Mouse (Mus musculus): ENCODE measurements around the gene Pdia5. TPM values are rescaled to one million over a fixed set of nuclear protein-coding genes. Genes with fewer than 3 reads are reported as not detected.

Pdia5 gene
- polyA plus RNA-seq, 1 experiment from 2014 or later, result 18.4 TPM

DNA sequence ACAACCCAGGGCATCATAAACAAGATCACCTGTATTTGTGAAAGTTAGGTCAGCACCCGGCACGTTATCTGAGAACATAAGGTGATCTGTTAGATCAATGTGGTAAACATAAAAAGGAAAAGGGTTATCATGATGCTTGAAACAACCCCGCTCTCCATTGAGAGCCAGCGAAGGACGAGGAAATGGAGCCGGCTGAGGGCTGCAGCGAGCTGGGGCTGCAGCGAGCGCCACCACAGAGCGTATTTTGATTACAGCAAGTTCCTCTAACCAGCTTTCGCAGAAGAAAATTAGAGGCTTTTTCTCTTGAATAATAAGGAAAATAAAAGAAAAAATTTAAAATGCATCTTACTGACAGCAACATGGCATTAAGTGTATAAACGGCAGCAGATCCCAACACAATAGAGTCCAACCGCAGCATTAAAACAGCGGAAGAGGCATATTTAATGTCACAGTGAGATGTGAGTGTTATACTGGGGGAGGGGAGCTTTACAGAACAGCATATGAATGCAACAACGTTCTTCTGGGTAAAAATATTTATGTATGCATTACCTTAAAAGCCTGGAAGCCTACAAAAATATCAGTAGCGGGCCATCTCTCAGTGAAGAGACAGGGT, 40.5 kb downstream of the Pdia5 start:
- no peak for TF ChIP-seq CTCF (IDR thresholded peaks at IDR 0.05; ENCODE audit: low read depth)
- Histone ChIP-seq H3K9me3 (ENCODE audit: low read depth, low read length) (no peaks in the 10 kb centered on the region), H3K27me3 (ENCODE audit: insufficient read depth, low read length) (no peaks in the 10 kb centered on the region), H3K9ac (no peak overlapping the region), H3K27ac (ENCODE audit: low read depth) (no peak overlapping the region), H3K4me2 (no peak overlapping the region), H3K4me1 (ENCODE audit: insufficient read depth) (no peaks in the 10 kb centered on the region), H3K4me3 (ENCODE audit: low read depth, low read length) (no peak overlapping the region), H3K36me3 (ENCODE audit: insufficient read depth) (peaks cover 21% of the 10 kb centered on the region)
- ATAC-seq (ENCODE audit: insufficient read depth) (no peak), DNase-seq (no peak)
- 89% methylated on average over 16 of the region's 16 CpGs for WGBS

DNA sequence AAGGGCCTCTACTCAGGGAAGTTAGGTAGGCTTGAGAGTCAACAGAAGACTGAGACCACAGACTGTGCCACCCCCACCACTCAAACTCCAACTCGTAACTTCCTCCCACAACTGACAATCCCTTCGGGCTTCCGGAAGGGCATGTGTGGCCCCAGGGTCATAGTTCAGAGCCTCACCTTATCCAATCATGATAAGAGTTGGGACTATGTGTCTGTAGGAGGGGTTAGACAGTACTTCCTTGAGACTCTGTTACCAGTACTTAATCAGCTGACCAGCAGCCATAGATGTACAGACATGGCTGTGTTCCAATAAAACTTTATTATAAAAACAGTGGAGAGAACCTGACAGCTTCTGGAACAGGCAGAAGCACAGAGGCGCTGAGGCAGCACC, 48.7 kb downstream of the Pdia5 start:
- DNase-seq, result no peak
- 0 out of 2 replicates have a peak, but pooled peaks cover 13% of the 10 kb centered on the region for H3K36me3 ChIP-seq (ENCODE audit: insufficient read depth)
- TF ChIP-seq CTCF (IDR thresholded peaks at IDR 0.05; ENCODE audit: low read depth), result no peak
- H3K4me1 ChIP-seq (ENCODE audit: insufficient read depth), result no peaks in the 10 kb centered on the region
- WGBS, result 82% methylated on average over 4 of the region's 4 CpGs
- no peak for ATAC-seq (ENCODE audit: insufficient read depth)
- no peak overlapping the region for H3K4me3 ChIP-seq (ENCODE audit: low read depth, low read length)
- H3K9me3 ChIP-seq (ENCODE audit: low read depth, low read length), result no peaks in the 10 kb centered on the region
- no peak overlapping the region for H3K4me2 ChIP-seq
- no peaks in the 10 kb centered on the region for H3K27me3 ChIP-seq (ENCODE audit: insufficient read depth, low read length)
- no peak overlapping the region for H3K27ac ChIP-seq (ENCODE audit: low read depth)
- H3K9ac ChIP-seq, result no peak overlapping the region

DNA sequence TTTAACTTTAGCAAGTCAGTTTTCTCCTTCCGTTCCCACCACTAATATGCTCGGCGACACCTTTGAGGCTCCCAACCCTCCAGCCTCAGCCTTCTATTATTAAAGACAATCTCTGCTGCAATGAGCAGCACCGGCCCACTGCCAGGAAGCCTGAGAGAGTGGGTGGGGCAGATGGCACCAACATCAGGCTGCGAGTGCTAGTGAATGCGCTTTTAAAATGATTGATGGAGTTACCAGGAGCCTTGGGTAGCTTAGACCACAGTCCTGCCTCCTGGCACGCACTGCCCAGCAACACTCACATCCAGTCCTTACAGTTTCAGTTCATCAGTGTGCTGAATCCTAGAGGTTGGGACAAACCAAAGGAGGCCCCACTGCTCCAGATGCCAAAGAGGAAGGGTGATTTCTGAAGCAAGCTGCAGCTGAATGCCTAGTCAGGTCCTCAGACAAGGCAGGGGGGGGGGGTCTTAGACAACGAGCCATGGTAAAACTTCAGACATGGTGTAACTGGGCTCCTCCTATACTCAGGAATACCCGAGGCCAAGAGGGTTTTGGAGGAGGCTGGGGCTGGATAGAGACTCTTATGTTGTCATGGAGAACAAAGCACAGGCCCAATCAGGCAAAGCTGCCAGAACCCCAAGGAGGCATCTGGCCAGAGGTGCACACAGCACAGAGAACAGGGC, 49.2 kb downstream of the Pdia5 start:
- TF ChIP-seq CTCF (IDR thresholded peaks at IDR 0.05; ENCODE audit: low read depth), result no peak
- no peak overlapping the region for H3K4me3 ChIP-seq (ENCODE audit: low read depth, low read length)
- no peak for DNase-seq
- no peaks in the 10 kb centered on the region for H3K4me1 ChIP-seq (ENCODE audit: insufficient read depth)
- H3K9me3 ChIP-seq (ENCODE audit: low read depth, low read length), result no peaks in the 10 kb centered on the region
- H3K27me3 ChIP-seq (ENCODE audit: insufficient read depth, low read length), result no peaks in the 10 kb centered on the region
- no peak overlapping the region for H3K4me2 ChIP-seq
- H3K9ac ChIP-seq, result no peak overlapping the region
- WGBS, result 91% methylated on average over 9 of the region's 9 CpGs
- no peak for ATAC-seq (ENCODE audit: insufficient read depth)
- 0 out of 2 replicates have a peak, but pooled peaks cover 13% of the 10 kb centered on the region for H3K36me3 ChIP-seq (ENCODE audit: insufficient read depth)
- H3K27ac ChIP-seq (ENCODE audit: low read depth), result no peak overlapping the region

DNA sequence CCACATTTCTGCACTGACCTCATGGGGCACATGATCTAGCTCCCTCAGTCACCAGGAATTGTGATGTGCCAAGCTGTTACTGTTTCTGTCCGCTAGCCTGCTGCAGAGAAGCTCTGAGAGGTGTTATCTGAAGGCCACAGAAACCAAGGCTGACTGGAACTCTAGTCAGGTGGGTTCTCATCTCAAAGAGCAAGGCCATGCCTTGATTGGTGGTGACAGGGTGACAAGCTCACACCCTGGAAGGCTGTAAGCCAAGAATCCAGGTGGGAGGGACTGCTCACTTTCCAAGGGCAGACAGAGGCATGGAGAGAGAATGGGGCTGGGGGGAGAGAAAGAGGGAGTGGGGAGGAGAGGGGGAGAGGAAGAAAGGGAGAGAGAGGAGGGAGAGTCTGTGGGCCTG, 51.6 kb downstream of the Pdia5 start:
- H3K36me3 ChIP-seq (ENCODE audit: insufficient read depth), result 0 out of 2 replicates have a peak, but pooled peaks cover 15% of the 10 kb centered on the region
- 52% methylated on average over 1 of the region's 1 CpGs for WGBS
- H3K9me3 ChIP-seq (ENCODE audit: low read depth, low read length), result no peaks in the 10 kb centered on the region
- ATAC-seq (ENCODE audit: insufficient read depth), result no peak
- no peak overlapping the region for H3K4me3 ChIP-seq (ENCODE audit: low read depth, low read length)
- no peak for DNase-seq
- H3K27me3 ChIP-seq (ENCODE audit: insufficient read depth, low read length), result no peaks in the 10 kb centered on the region
- no peak overlapping the region for H3K4me2 ChIP-seq
- H3K4me1 ChIP-seq (ENCODE audit: insufficient read depth), result no peaks in the 10 kb centered on the region
- no peak overlapping the region for H3K27ac ChIP-seq (ENCODE audit: low read depth)
- H3K9ac ChIP-seq, result no peak overlapping the region
- no peak for TF ChIP-seq CTCF (IDR thresholded peaks at IDR 0.05; ENCODE audit: low read depth)

DNA sequence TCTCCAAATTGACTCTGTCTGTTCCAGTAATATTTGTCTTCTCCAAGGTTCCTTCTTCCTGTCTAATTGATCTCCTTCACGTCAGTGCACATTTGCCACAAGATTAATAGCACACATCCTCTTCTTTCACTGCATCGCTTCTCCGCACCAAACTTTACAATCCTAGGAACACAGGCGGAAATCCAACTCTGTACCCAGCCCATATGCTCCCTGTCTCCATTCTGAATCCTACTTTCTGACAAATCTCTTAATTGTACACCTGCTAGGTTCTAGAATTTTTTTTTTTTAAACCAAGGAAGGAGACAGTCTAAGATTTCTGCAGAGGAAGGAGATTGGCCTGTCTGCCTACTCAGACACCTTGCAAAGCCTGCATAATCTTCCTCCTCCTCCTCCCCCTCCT, 59.1 kb downstream of the Pdia5 start:
- H3K4me1 ChIP-seq (ENCODE audit: insufficient read depth), result no peaks in the 10 kb centered on the region
- no peaks in the 10 kb centered on the region for H3K9me3 ChIP-seq (ENCODE audit: low read depth, low read length)
- no peaks in the 10 kb centered on the region for H3K27me3 ChIP-seq (ENCODE audit: insufficient read depth, low read length)
- H3K4me2 ChIP-seq, result no peak overlapping the region
- ATAC-seq (ENCODE audit: insufficient read depth) (no peak), DNase-seq (no peak)
- H3K27ac ChIP-seq (ENCODE audit: low read depth), result no peak overlapping the region
- no peak overlapping the region for H3K9ac ChIP-seq
- no peak overlapping the region for H3K4me3 ChIP-seq (ENCODE audit: low read depth, low read length)
- TF ChIP-seq CTCF (IDR thresholded peaks at IDR 0.05; ENCODE audit: low read depth), result no peak
- 65% methylated on average over 4 of the region's 4 CpGs for WGBS
- 0 out of 2 replicates have a peak, but pooled peaks cover 15% of the 10 kb centered on the region for H3K36me3 ChIP-seq (ENCODE audit: insufficient read depth)

DNA sequence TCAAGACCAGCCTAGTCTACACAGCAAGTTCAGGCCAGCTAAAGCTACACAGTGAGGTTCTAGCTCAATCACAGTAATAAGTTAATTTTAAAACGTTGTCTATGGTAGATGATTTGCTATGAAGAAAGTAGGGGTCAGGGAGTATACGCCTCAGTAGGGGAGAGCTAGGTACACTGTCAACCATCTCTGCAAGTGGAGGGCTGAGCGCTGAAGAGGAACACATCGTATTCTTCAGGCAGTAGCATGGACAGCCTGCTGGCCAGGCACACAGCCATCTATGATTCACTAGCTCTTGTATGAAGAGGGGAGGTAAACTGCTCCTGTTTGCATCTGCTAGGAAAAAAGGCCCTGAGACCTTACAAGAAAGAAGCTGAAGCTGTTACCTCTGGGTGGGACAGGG, 65.7 kb downstream of the Pdia5 start:
- WGBS, result 76% methylated on average over 4 of the region's 4 CpGs
- DNase-seq (no peak), ATAC-seq (ENCODE audit: insufficient read depth) (no peak)
- Histone ChIP-seq H3K27me3 (ENCODE audit: insufficient read depth, low read length) (no peaks in the 10 kb centered on the region), H3K4me1 (ENCODE audit: insufficient read depth) (no peaks in the 10 kb centered on the region), H3K9me3 (ENCODE audit: low read depth, low read length) (no peaks in the 10 kb centered on the region), H3K4me3 (ENCODE audit: low read depth, low read length) (no peak overlapping the region), H3K36me3 (ENCODE audit: insufficient read depth) (peaks cover 13% of the 10 kb centered on the region; the same call in 1 of the 2 replicates), H3K9ac (no peak overlapping the region), H3K4me2 (no peak overlapping the region), H3K27ac (ENCODE audit: low read depth) (no peak overlapping the region)
- no peak for TF ChIP-seq CTCF (IDR thresholded peaks at IDR 0.05; ENCODE audit: low read depth)

DNA sequence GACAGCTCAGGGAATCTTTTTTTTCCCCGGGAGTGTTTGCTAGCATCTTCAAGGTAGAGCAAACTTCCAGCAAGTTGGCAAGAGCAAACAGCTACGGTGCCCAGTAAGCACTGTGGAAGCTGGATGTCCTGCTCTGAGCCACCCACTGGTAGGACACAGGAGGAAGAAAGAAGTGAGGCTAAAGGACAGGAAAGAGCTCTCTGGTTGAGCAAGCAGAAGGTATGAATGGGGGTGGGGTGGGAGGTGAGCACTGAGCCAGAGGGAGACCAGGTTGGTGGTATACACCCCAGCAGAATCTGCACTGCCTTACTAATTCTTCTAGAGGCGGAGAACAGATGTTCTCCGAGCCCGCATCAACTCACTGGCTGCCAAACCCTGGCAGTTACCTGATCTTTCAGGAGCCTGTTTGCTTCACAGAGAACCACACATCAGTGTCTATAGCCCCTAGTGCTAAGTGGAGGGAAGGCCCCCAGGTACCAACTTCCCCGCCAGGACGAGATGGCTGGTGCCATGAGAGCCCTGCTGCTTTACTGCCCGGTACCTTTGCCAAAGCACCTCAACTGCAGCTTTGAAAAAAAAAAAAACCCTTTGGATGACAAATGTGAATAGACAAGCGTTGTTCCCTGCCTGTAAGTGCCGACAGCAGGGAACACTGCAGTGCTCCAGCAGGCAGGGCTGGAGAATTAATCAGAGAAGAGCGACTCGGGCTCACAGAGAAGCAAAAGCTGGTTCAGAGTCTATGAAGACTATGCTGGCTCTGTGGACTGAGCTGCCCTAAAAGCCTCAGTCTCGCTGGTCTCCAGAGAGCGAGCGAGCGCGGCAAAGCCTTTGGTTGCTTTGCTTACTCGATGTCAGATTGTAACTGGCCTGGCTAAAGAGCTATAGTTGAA, 67.2 kb downstream of the Pdia5 start:
- Histone ChIP-seq H3K27ac (ENCODE audit: low read depth) (no peak overlapping the region), H3K4me3 (ENCODE audit: low read depth, low read length) (no peak overlapping the region), H3K27me3 (ENCODE audit: insufficient read depth, low read length) (no peaks in the 10 kb centered on the region), H3K4me2 (no peak overlapping the region), H3K36me3 (ENCODE audit: insufficient read depth) (peaks cover 4% of the 10 kb centered on the region; the same call in 1 of the 2 replicates), H3K9ac (no peak overlapping the region), H3K9me3 (ENCODE audit: low read depth, low read length) (no peaks in the 10 kb centered on the region), H3K4me1 (ENCODE audit: insufficient read depth) (no peaks in the 10 kb centered on the region)
- ATAC-seq (ENCODE audit: insufficient read depth), result no peak
- WGBS, result 76% methylated on average over 18 of the region's 18 CpGs
- DNase-seq, result no peak
- TF ChIP-seq CTCF (IDR thresholded peaks at IDR 0.05; ENCODE audit: low read depth), result no peak
